Mouse (Mus musculus): ENCODE data around the gene Tatdn3.

DNA sequence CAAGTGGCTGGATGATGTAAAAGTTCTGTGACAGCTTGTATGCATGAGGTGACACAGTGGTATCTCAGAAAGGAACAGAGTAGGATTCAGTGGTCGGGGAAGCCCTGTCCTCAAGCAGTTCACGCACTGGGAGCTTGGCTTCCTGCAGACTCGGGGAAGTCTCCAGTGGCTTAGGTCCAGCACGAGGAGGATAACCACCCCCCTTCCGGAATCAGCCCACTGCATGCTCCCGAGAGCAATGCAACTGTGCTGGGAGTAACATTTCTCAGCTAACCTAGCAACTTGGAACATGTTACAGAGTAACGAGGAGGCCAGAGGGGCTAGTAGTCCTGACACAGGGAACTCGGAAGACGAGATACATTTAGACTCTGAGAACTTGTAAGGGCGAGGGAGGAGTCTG, 44.6 kb upstream of the Tatdn3 start:
- TF ChIP-seq UBTF (IDR thresholded peaks at IDR 0.05; ENCODE audit: low read depth, low read length), result no peak
- no peak for TF ChIP-seq TCF12 (IDR thresholded peaks at IDR 0.05; ENCODE audit: low read depth, low read length)
- no peak for TF ChIP-seq ZC3H11A (IDR thresholded peaks at IDR 0.05; ENCODE audit: low read depth, low read length)
- TF ChIP-seq CTCF (conservative IDR thresholded peaks at IDR 0.05 in 1 of 2, IDR thresholded peaks at IDR 0.05 in 1 of 2; ENCODE audit: low read depth in 2 of 2, low read length in 2 of 2), result no peak
- no peak for TF ChIP-seq ZMIZ1 (IDR thresholded peaks at IDR 0.05; ENCODE audit: low read depth, low read length)
- no peak for TF ChIP-seq GABPA (IDR thresholded peaks at IDR 0.05; ENCODE audit: insufficient replicate concordance, low read depth, low read length)
- TF ChIP-seq HCFC1 (IDR thresholded peaks at IDR 0.05; ENCODE audit: low read depth, low read length), result no peak
- TF ChIP-seq PAX5 (IDR thresholded peaks at IDR 0.05; ENCODE audit: low read length), result no peak
- no peak for TF ChIP-seq ZKSCAN1 (IDR thresholded peaks at IDR 0.05; ENCODE audit: borderline replicate concordance, low read depth, low read length)
- no peak for TF ChIP-seq MEF2A (IDR thresholded peaks at IDR 0.05; ENCODE audit: borderline replicate concordance, low read depth, low read length)
